Mouse (Mus musculus) CH12.LX (cell line): ENCODE measurements around the gene 9430015G10Rik. TPM values are rescaled to one million over a fixed set of nuclear protein-coding genes. Genes with fewer than 3 reads are reported as not detected.

ENCODE experiments used
- DNase-seq: peaks from one replicate; pipeline ENCODE4 v3.0.0-alpha.2; 2013; ENCODE audit errors: extremely low read depth
- H3K27ac ChIP-seq: 2 replicates; pipeline ENCODE4 v1.5.1; 2012; ENCODE audit warnings: low read depth, mild to moderate bottlenecking, control low read depth, moderate library complexity; ENCODE audit not compliant: insufficient read depth
- H3K27me3 ChIP-seq: replicated peaks from 2 replicates; pipeline ENCODE3; 2012; ENCODE audit warnings: inconsistent platforms
- H3K36me3 ChIP-seq, 2 experiments: replicated peaks in 1 of 2; 2 replicates each; pipeline versions ENCODE3 to v1.6.1; 2012; ENCODE audit warnings: inconsistent platforms in 1 of 2, low read length in 1 of 2, mild to moderate bottlenecking in 1 of 2, mixed read lengths in 1 of 2, moderate library complexity in 1 of 2; ENCODE audit not compliant: control insufficient read depth in 1 of 2, insufficient read depth in 1 of 2
- H3K4me1 ChIP-seq, 2 experiments: 2 replicates each; pipeline ENCODE4 v1.6.1; 2012; ENCODE audit warnings: inconsistent platforms in 1 of 2, moderate library complexity in 1 of 2; ENCODE audit not compliant: insufficient read depth in 2 of 2, control insufficient read depth in 1 of 2
- H3K4me2 ChIP-seq: 2 replicates; pipeline ENCODE4 v1.6.1; 2012; ENCODE audit warnings: low read depth, mild to moderate bottlenecking, control low read depth; ENCODE audit not compliant: poor library complexity, insufficient read depth, severe bottlenecking
- H3K4me3 ChIP-seq, 3 experiments: fragments of 150-350 bp in 1 of 3; sonication (generic) in 1 of 3; replicated peaks in 1 of 3; 2 replicates each; pipeline versions ENCODE3 to v1.5.1; 2011 to 2012; ENCODE audit warnings: low read depth in 2 of 3, low read length in 2 of 3, mild to moderate bottlenecking in 2 of 3, moderate library complexity in 2 of 3, control low read depth in 1 of 3, improper control_type of control experiment in 1 of 3, inconsistent platforms in 1 of 3, mixed read lengths in 1 of 3; ENCODE audit not compliant: poor library complexity in 1 of 3
- H3K79me2 ChIP-seq: replicated peaks from 2 replicates; pipeline ENCODE4 v1.6.1; 2012; ENCODE audit warnings: mild to moderate bottlenecking, moderate library complexity; ENCODE audit not compliant: control insufficient read depth, poor library complexity, insufficient read depth, severe bottlenecking; ENCODE audit errors: extremely low read depth
- H3K9ac ChIP-seq: 2 replicates; pipeline ENCODE4 v1.6.1; 2012; ENCODE audit warnings: low read depth, mild to moderate bottlenecking, control low read depth, moderate library complexity; ENCODE audit not compliant: insufficient read depth
- H3K9me3 ChIP-seq: replicated peaks from 2 replicates; pipeline ENCODE3; 2012; ENCODE audit warnings: low read length, inconsistent platforms, mixed read lengths
- CHD1 ChIP-seq: IDR thresholded peaks from 2 replicates; pipeline ENCODE4 v1.6.1; 2012; ENCODE audit warnings: low read depth, low read length, improper control_type of control experiment, inconsistent platforms
- CHD2 ChIP-seq: IDR thresholded peaks from 2 replicates; pipeline ENCODE4 v1.6.1; 2011; ENCODE audit warnings: low read length, improper control_type of control experiment
- CTCF ChIP-seq, 2 experiments: IDR thresholded peaks in 1 of 2; conservative IDR thresholded peaks in 1 of 2; 2 replicates each; pipeline ENCODE4 v1.5.1; 2011 to 2012; ENCODE audit warnings: low read depth in 2 of 2, low read length in 2 of 2, improper control_type of control experiment in 1 of 2, inconsistent platforms in 1 of 2, mild to moderate bottlenecking in 1 of 2, moderate library complexity in 1 of 2
- ELF1 ChIP-seq: IDR thresholded peaks from 2 replicates; pipeline ENCODE4 v1.6.1; 2014; ENCODE audit warnings: low read depth, mild to moderate bottlenecking, inconsistent platforms, low read length, improper control_type of control experiment
- ETS1 ChIP-seq: conservative IDR thresholded peaks from 2 replicates; pipeline ENCODE4 v1.6.1; 2012; ENCODE audit warnings: low read depth, mild to moderate bottlenecking, inconsistent platforms, low read length, improper control_type of control experiment, moderate library complexity
- GABPA ChIP-seq: IDR thresholded peaks from 2 replicates; pipeline ENCODE4 v1.6.1; 2012; ENCODE audit warnings: low read depth, low read length, improper control_type of control experiment, inconsistent platforms; ENCODE audit not compliant: insufficient replicate concordance
- IRF4 ChIP-seq: IDR thresholded peaks from 2 replicates; pipeline ENCODE4 v1.6.1; 2014; ENCODE audit warnings: low read depth, mild to moderate bottlenecking, inconsistent platforms, low read length, improper control_type of control experiment
- JUN ChIP-seq: IDR thresholded peaks from 2 replicates; pipeline ENCODE4 v1.6.1; 2011; ENCODE audit warnings: low read depth, mild to moderate bottlenecking, low read length, improper control_type of control experiment, moderate library complexity; ENCODE audit not compliant: insufficient read depth
- MAX ChIP-seq: IDR thresholded peaks from 2 replicates; pipeline ENCODE4 v1.6.1; 2011; ENCODE audit warnings: low read length, improper control_type of control experiment
- MAZ ChIP-seq: IDR thresholded peaks from 2 replicates; pipeline ENCODE4 v1.6.1; 2012; ENCODE audit warnings: low read depth, mild to moderate bottlenecking, inconsistent platforms, low read length, improper control_type of control experiment, moderate library complexity
- MXI1 ChIP-seq: IDR thresholded peaks from 2 replicates; pipeline ENCODE4 v1.6.1; 2011; ENCODE audit warnings: mild to moderate bottlenecking, low read depth, low read length, improper control_type of control experiment
- MYC ChIP-seq: IDR thresholded peaks from 2 replicates; pipeline ENCODE4 v1.6.1; 2011; ENCODE audit warnings: low read depth, mild to moderate bottlenecking, improper control_type of control experiment, low read length
- NELFE ChIP-seq: IDR thresholded peaks from 2 replicates; pipeline ENCODE4 v1.6.1; 2011; ENCODE audit warnings: low read depth, low read length, improper control_type of control experiment
- NRF1 ChIP-seq: IDR thresholded peaks from 2 replicates; pipeline ENCODE4 v1.6.1; 2014; ENCODE audit warnings: low read depth, mild to moderate bottlenecking, inconsistent platforms, low read length, improper control_type of control experiment, moderate library complexity
- PAX5 ChIP-seq: IDR thresholded peaks from 2 replicates; pipeline ENCODE4 v1.6.1; 2012; ENCODE audit warnings: low read length, inconsistent platforms, mixed read lengths
- RCOR1 ChIP-seq: conservative IDR thresholded peaks from 2 replicates; pipeline ENCODE4 v1.6.1; 2012; ENCODE audit warnings: low read depth, mild to moderate bottlenecking, inconsistent platforms, low read length, improper control_type of control experiment
- SIN3A ChIP-seq: IDR thresholded peaks from 2 replicates; pipeline ENCODE4 v1.6.1; 2012; ENCODE audit warnings: low read length, improper control_type of control experiment, inconsistent platforms
- SMC3 ChIP-seq: IDR thresholded peaks from 2 replicates; pipeline ENCODE4 v1.6.1; 2011; ENCODE audit warnings: low read depth, low read length, improper control_type of control experiment
- TBP ChIP-seq: conservative IDR thresholded peaks from 2 replicates; pipeline ENCODE4 v1.6.1; 2011; ENCODE audit warnings: low read depth, low read length, improper control_type of control experiment
- TCF12 ChIP-seq: IDR thresholded peaks from 2 replicates; pipeline ENCODE4 v1.6.1; 2014; ENCODE audit warnings: low read depth, mild to moderate bottlenecking, inconsistent platforms, low read length, improper control_type of control experiment
- UBTF ChIP-seq: IDR thresholded peaks from 2 replicates; pipeline ENCODE4 v1.6.1; 2012; ENCODE audit warnings: low read depth, mild to moderate bottlenecking, inconsistent platforms, low read length, improper control_type of control experiment, moderate library complexity
- USF1 ChIP-seq: IDR thresholded peaks from 2 replicates; pipeline ENCODE4 v1.6.1; 2014; ENCODE audit warnings: low read depth, mild to moderate bottlenecking, inconsistent platforms, low read length, improper control_type of control experiment
- ZKSCAN1 ChIP-seq: IDR thresholded peaks from 2 replicates; pipeline ENCODE4 v1.6.1; 2012; ENCODE audit warnings: low read depth, inconsistent platforms, low read length, improper control_type of control experiment, borderline replicate concordance
- ZMIZ1 ChIP-seq: IDR thresholded peaks from 2 replicates; pipeline ENCODE4 v1.6.1; 2012; ENCODE audit warnings: low read depth, mild to moderate bottlenecking, inconsistent platforms, low read length, improper control_type of control experiment
- ZNF384 ChIP-seq: IDR thresholded peaks from 2 replicates; pipeline ENCODE4 v1.6.1; 2012; ENCODE audit warnings: low read depth, low read length, improper control_type of control experiment, inconsistent platforms
- dilution Hi-C: fragments of 300-500 bp; cut with MboI; formaldehyde crosslinking; loops from 2 replicates; pipeline ENCODE4 v1.14.3; 2020; ENCODE audit warnings: low sequenced_read_pairs; ENCODE audit not compliant: extremely low pct_unique_long_range_greater_than_20kb, extremely low pct_ligation_motif_present
- in situ Hi-C: fragments of 300-500 bp; cut with MboI; formaldehyde crosslinking; loops from 3 replicates; pipeline ENCODE4 v1.14.3; 2019; ENCODE audit warnings: low sequenced_read_pairs, low pct_ligation_motif_present, low pct_unique_long_range_greater_than_20kb, mixed read lengths
- polyA plus RNA-seq: library from polyadenylated mRNA; unstranded; fragments of >175 nt; gene quantifications from 2 replicates; pipeline ENCODE4 v1.2.1, GENCODE M21; 2012; ENCODE audit warnings: low read depth; ENCODE audit not compliant: insufficient read length
- total RNA-seq, 2 experiments: library from RNA; depleted of rRNA; stranded (reverse); fragments of 300-350 nt in 1 of 2; fragments of >200 nt in 1 of 2; gene quantifications; 2 replicates each; pipeline ENCODE4 v1.2.3; 2012 to 2014

9430015G10Rik gene
- total and polyA plus RNA-seq, 3 experiments: 29.8 to 37.7 (median 29.8) TPM

- TF ChIP-seq ELF1 (no peak), MAZ (no peak), USF1 (no peak), RCOR1 (peak; percentile 39; the same call in 1 of the 2 replicates), GABPA (no peak), IRF4 (no peak; the same call in none of the 2 replicates), SMC3 (peak; percentile 62), ETS1 (0 out of 2 replicates have a peak, but pooled peaks have one; percentile 25), MAX (0 out of 2 replicates have a peak, but pooled peaks have one; percentile 32), JUN (peak; percentile 31; the same call in 1 of the 2 replicates), TCF12 (no peak), ZNF384 (peak; percentile 99), MXI1 (peak; percentile 28; the same call in 1 of the 2 replicates), NELFE (no peak), SIN3A (peak; percentile 47; the same call in 1 of the 2 replicates), CTCF (conservative IDR thresholded peaks at IDR 0.05 in 1 of 2, IDR thresholded peaks at IDR 0.05 in 1 of 2; ENCODE audit: low read depth in 2 of 2, low read length in 2 of 2) (peak in 1 of 2 experiments; percentile 74; a peak in 2 of 4 replicates), CHD1 (no peak), ZKSCAN1 (no peak), MYC (0 out of 2 replicates have a peak, but pooled peaks have one; percentile 30), TBP (0 out of 2 replicates have a peak, but pooled peaks have one; percentile 36), NRF1 (no peak)
Measured at GRCm38 (mm10) chr4:156101481-156101903, 8.3 kb upstream of the 9430015G10Rik start (continued).

- H3K79me2 ChIP-seq: no peaks in the 10 kb centered on the region
- H3K4me3 ChIP-seq: no peak overlapping the region
- dilution Hi-C loops: no loop called here
- no peak for TF ChIP-seq PAX5
- TF ChIP-seq RCOR1: no peak
- no peak for TF ChIP-seq ETS1
- TF ChIP-seq UBTF: no peak
- TF ChIP-seq JUN: no peak
- TF ChIP-seq ZMIZ1: no peak
- no peak for TF ChIP-seq ZKSCAN1
- TF ChIP-seq CHD2: no peak
- TF ChIP-seq ELF1: no peak
- TF ChIP-seq GABPA: no peak
- TF ChIP-seq SIN3A: no peak
- TF ChIP-seq CTCF (conservative IDR thresholded peaks at IDR 0.05 in 1 of 2, IDR thresholded peaks at IDR 0.05 in 1 of 2; ENCODE audit: low read depth in 2 of 2, low read length in 2 of 2): no peak
- TF ChIP-seq MAX: no peak
- TF ChIP-seq MXI1: no peak
- no peak overlapping the region for H3K9ac ChIP-seq
- no peak for DNase-seq
- in situ Hi-C loops: no loop called here
- no peaks in the 10 kb centered on the region for H3K27me3 ChIP-seq
- no peaks in the 10 kb centered on the region for H3K36me3 ChIP-seq
- H3K4me2 ChIP-seq: no peak overlapping the region
- H3K9me3 ChIP-seq: no peaks in the 10 kb centered on the region
- H3K4me1 ChIP-seq: peaks cover 14 to 39% of the 10 kb centered on the region in 2 experiments
- no peak overlapping the region for H3K27ac ChIP-seq
Measured at GRCm38 (mm10) chr4:156103342-156103741, 6.4 kb upstream of the 9430015G10Rik start.
